Mouse (Mus musculus): ENCODE measurements at regions not wholly inside any gene's neighbourhood (a gene's known extent, or its start where the extent isn't known, plus 50 kb on each side); places are given as distances from the start of the nearest gene placed in this dataset.

- Histone ChIP-seq H3K4me2 (no peak overlapping the region), H3K9ac (replicated peaks) (no peak overlapping the region), H3K4me3 (replicated peaks) (no peak overlapping the region), H3K4me1 (no peaks in the 10 kb centered on the region), H3K27ac (replicated peaks) (no peak overlapping the region), H3K9me3 (replicated peaks) (no peaks in the 10 kb centered on the region), H3K36me3 (no peaks in the 10 kb centered on the region), H3K27me3 (replicated peaks) (no peaks in the 10 kb centered on the region)
- 88% methylated on average over 7 of the region's 7 CpGs for WGBS
- ATAC-seq (ENCODE audit: low FRiP score), result no peak
Observed at GRCm38 (mm10) chr8:18175544-18176092, 802.4 kb downstream of the Defb40 start.

- no peak overlapping the region for H3K4me2 ChIP-seq
- H3K4me3 ChIP-seq (replicated peaks), result no peak overlapping the region
- no peaks in the 10 kb centered on the region for H3K9me3 ChIP-seq (replicated peaks)
- ATAC-seq (ENCODE audit: low FRiP score), result no peak
- H3K4me1 ChIP-seq, result no peaks in the 10 kb centered on the region
- H3K9ac ChIP-seq (replicated peaks), result no peak overlapping the region
- H3K36me3 ChIP-seq, result no peaks in the 10 kb centered on the region
- WGBS, result 36% methylated on average over 6 of the region's 6 CpGs
- no peaks in the 10 kb centered on the region for H3K27me3 ChIP-seq (replicated peaks)
- no peak overlapping the region for H3K27ac ChIP-seq (replicated peaks)
Observed at GRCm38 (mm10) chr8:18158619-18159018, 819.4 kb downstream of the Defb40 start.

DNA sequence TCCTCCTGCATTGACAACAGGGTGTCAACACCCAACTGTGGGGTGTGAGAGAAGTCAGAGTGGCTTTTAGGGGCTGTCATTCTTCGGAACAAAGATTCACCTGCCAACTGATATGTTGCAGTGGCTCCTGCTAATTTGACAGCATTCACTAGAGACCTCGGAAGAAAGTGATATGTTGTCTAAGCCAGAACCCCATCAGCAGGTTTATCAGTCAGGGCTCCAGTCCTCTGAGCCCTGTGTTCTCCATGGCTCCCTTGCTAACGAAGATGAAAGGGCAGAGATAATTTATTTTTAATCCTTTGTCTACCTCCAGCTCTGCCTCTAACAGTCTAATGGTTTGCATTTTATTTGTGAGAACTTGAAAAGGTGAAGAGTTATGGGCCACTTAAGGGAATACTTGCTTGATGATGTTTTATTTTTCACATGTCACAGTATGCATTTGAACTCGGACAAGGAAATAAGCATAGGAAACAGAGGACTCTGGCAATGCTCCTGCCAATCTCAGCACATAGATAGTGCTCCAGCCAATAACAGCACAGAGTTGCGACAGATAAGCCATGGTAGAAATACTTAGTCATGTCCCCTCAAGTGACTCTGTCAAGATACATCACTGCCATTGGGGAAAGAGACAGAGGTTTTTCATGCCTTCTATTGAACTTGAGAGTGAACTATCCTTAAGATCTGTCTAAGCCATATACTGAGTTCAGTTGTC, 862.6 kb downstream of the Defb40 start:
- H3K9me3 ChIP-seq (replicated peaks), result no peaks in the 10 kb centered on the region
- no peak overlapping the region for H3K9ac ChIP-seq (replicated peaks)
- no peak overlapping the region for H3K4me3 ChIP-seq (replicated peaks)
- H3K4me2 ChIP-seq, result no peak overlapping the region
- WGBS, result 69% methylated on average over 5 of the region's 5 CpGs
- H3K36me3 ChIP-seq, result no peaks in the 10 kb centered on the region
- no peak overlapping the region for H3K27ac ChIP-seq (replicated peaks)
- H3K27me3 ChIP-seq (replicated peaks), result no peaks in the 10 kb centered on the region
- no peak for ATAC-seq (ENCODE audit: low FRiP score)
- 0 out of 2 replicates have a peak, but pooled peaks cover 4% of the 10 kb centered on the region for H3K4me1 ChIP-seq

- Histone ChIP-seq H3K27ac (replicated peaks) (no peak overlapping the region), H3K4me3 (replicated peaks) (no peak overlapping the region), H3K9ac (replicated peaks) (no peak overlapping the region), H3K27me3 (replicated peaks) (no peaks in the 10 kb centered on the region), H3K36me3 (no peaks in the 10 kb centered on the region), H3K9me3 (replicated peaks) (no peaks in the 10 kb centered on the region), H3K4me2 (no peak overlapping the region), H3K4me1 (0 out of 2 replicates have a peak, but pooled peaks cover 4% of the 10 kb centered on the region)
- no peak for ATAC-seq (ENCODE audit: low FRiP score)
- WGBS, result 62% methylated on average over 5 of the region's 5 CpGs
Observed at GRCm38 (mm10) chr8:18113262-18113661, 864.8 kb downstream of the Defb40 start.

GRCm38 (mm10) chr8:18109480-18109879, 868.6 kb downstream of the Defb40 start:
- no peak overlapping the region for H3K4me3 ChIP-seq (replicated peaks)
- no peaks in the 10 kb centered on the region for H3K36me3 ChIP-seq
- H3K27ac ChIP-seq (replicated peaks), result no peak overlapping the region
- ATAC-seq (ENCODE audit: low FRiP score), result no peak
- 86% methylated on average over 2 of the region's 2 CpGs for WGBS
- no peaks in the 10 kb centered on the region for H3K9me3 ChIP-seq (replicated peaks)
- no peaks in the 10 kb centered on the region for H3K4me1 ChIP-seq
- H3K27me3 ChIP-seq (replicated peaks), result no peaks in the 10 kb centered on the region
- H3K9ac ChIP-seq (replicated peaks), result no peak overlapping the region
- H3K4me2 ChIP-seq, result no peak overlapping the region

- Histone ChIP-seq H3K36me3 (no peaks in the 10 kb centered on the region), H3K27ac (replicated peaks) (no peak overlapping the region), H3K9me3 (replicated peaks) (no peaks in the 10 kb centered on the region), H3K4me1 (no peaks in the 10 kb centered on the region), H3K4me2 (no peak overlapping the region), H3K27me3 (replicated peaks) (no peaks in the 10 kb centered on the region), H3K9ac (replicated peaks) (no peak overlapping the region), H3K4me3 (replicated peaks) (no peak overlapping the region)
- ATAC-seq (ENCODE audit: low FRiP score), result no peak
- 31% methylated on average over 2 of the region's 2 CpGs for WGBS
Observed at GRCm38 (mm10) chr8:18106827-18107226, 871.2 kb downstream of the Defb40 start.

- H3K4me3 ChIP-seq (replicated peaks), result no peak overlapping the region
Observed at GRCm38 (mm10) chr8:18065456-18065855, 912.6 kb downstream of the Defb40 start.

DNA sequence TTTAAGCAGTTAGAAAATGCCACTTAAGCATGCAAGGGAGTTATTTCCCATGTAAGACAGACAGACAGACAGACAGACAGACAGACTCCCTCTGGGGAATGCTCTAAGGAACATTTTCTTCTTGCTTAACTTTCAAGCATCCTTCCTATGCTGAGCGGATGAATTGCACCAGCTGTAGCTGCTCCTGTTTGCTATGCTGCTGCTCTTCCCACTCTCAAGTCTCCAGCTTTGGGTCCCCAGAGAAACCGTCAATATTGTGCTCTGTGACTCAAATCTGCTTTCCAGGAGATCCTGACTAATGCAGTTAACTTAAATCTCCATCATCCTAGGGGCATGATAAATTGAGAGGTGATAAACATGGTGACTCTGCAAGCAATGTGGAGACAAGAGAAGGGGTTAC, 918.5 kb downstream of the Defb40 start:
- no peaks in the 10 kb centered on the region for H3K9me3 ChIP-seq (replicated peaks)
- no peaks in the 10 kb centered on the region for H3K36me3 ChIP-seq
- no peak overlapping the region for H3K4me2 ChIP-seq
- H3K4me1 ChIP-seq, result no peaks in the 10 kb centered on the region
- no peaks in the 10 kb centered on the region for H3K27me3 ChIP-seq (replicated peaks)
- no peak overlapping the region for H3K4me3 ChIP-seq (replicated peaks)
- ATAC-seq (ENCODE audit: low FRiP score), result no peak
- H3K27ac ChIP-seq (replicated peaks), result no peak overlapping the region
- 85% methylated on average over 2 of the region's 2 CpGs for WGBS
- H3K9ac ChIP-seq (replicated peaks), result no peak overlapping the region

More at GRCm38 (mm10) chr8:18065456-18065855, 912.6 kb downstream of the Defb40 start:
- Histone ChIP-seq H3K4me2 (no peak overlapping the region), H3K36me3 (no peaks in the 10 kb centered on the region), H3K9me3 (replicated peaks) (no peaks in the 10 kb centered on the region), H3K4me1 (no peaks in the 10 kb centered on the region), H3K27me3 (replicated peaks) (no peaks in the 10 kb centered on the region), H3K9ac (replicated peaks) (no peak overlapping the region), H3K27ac (replicated peaks) (no peak overlapping the region)
- WGBS, result 85% methylated on average over 3 of the region's 3 CpGs
- no peak for ATAC-seq (ENCODE audit: low FRiP score)

GRCm38 (mm10) chr8:18021196-18021595, 956.9 kb downstream of the Defb40 start:
- Histone ChIP-seq H3K36me3 (no peaks in the 10 kb centered on the region), H3K9me3 (replicated peaks) (no peaks in the 10 kb centered on the region), H3K4me3 (replicated peaks) (no peak overlapping the region), H3K27ac (replicated peaks) (no peak overlapping the region), H3K4me1 (no peaks in the 10 kb centered on the region), H3K4me2 (no peak overlapping the region), H3K9ac (replicated peaks) (no peak overlapping the region), H3K27me3 (replicated peaks) (no peaks in the 10 kb centered on the region)
- WGBS, result 85% methylated on average over 2 of the region's 2 CpGs
- no peak for ATAC-seq (ENCODE audit: low FRiP score)

DNA sequence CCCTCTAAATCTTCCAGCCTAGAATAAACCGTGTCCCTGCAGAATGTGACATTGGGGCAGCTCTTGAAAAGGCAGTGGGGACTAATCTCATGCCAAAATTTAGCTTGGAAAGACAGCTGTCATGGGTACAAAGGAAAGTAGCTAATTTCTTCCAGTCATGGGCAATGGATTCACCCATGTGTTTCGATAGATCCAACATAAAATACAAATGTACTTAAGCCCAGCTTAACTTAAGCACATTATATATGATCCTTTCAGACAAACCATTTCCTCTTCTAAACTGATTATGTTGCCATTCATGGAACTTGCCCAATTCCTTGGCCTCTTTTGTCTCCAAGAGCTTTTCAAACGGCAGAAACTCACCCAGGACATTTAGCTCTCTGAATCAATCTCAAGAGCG, 970.5 kb downstream of the Defb40 start:
- no peak overlapping the region for H3K4me2 ChIP-seq
- ATAC-seq (ENCODE audit: low FRiP score), result no peak
- no peaks in the 10 kb centered on the region for H3K36me3 ChIP-seq
- H3K4me3 ChIP-seq (replicated peaks), result no peak overlapping the region
- no peak overlapping the region for H3K9ac ChIP-seq (replicated peaks)
- H3K4me1 ChIP-seq, result no peaks in the 10 kb centered on the region
- H3K27me3 ChIP-seq (replicated peaks), result no peaks in the 10 kb centered on the region
- no peak overlapping the region for H3K27ac ChIP-seq (replicated peaks)
- H3K9me3 ChIP-seq (replicated peaks), result no peaks in the 10 kb centered on the region
- 72% methylated on average over 4 of the region's 4 CpGs for WGBS

DNA sequence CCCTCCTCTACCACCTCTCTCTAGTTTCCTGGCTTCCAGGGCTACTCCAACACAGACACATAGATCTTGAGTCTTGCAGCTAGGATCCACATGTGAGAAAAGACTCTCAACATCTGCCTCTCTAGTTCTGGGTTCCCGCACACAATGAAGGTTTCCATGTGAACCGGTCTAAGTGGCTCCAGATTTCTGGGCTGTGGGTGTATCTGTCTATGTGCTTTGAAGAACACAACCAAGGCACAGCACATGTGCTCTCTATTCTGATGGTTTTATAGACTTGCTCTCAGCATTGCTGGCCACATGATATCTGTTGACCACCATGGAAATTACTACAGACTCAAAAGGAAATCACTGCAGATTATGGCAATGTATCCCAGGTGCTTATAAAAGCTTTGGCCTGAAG, 972.4 kb downstream of the Defb40 start:
- Histone ChIP-seq H3K27me3 (replicated peaks) (no peaks in the 10 kb centered on the region), H3K4me3 (replicated peaks) (no peak overlapping the region), H3K9ac (replicated peaks) (no peak overlapping the region), H3K27ac (replicated peaks) (no peak overlapping the region), H3K4me2 (no peak overlapping the region), H3K4me1 (no peaks in the 10 kb centered on the region), H3K9me3 (replicated peaks) (no peaks in the 10 kb centered on the region), H3K36me3 (no peaks in the 10 kb centered on the region)
- WGBS, result 93% methylated on average over 2 of the region's 2 CpGs
- ATAC-seq (ENCODE audit: low FRiP score), result no peak

- WGBS, result 59% methylated on average over 5 of the region's 5 CpGs
- Histone ChIP-seq H3K4me3 (replicated peaks) (no peak overlapping the region), H3K27me3 (replicated peaks) (no peaks in the 10 kb centered on the region), H3K4me1 (no peaks in the 10 kb centered on the region), H3K9me3 (replicated peaks) (no peaks in the 10 kb centered on the region), H3K27ac (replicated peaks) (no peak overlapping the region), H3K9ac (replicated peaks) (no peak overlapping the region), H3K36me3 (no peaks in the 10 kb centered on the region), H3K4me2 (no peak overlapping the region)
- no peak for ATAC-seq (ENCODE audit: low FRiP score)
Observed at GRCm38 (mm10) chr8:18000750-18001149, 977.3 kb downstream of the Defb40 start.

Measured in neural tube, embryonic 15.5 days (tissue).